In the genomic region with DNA sequence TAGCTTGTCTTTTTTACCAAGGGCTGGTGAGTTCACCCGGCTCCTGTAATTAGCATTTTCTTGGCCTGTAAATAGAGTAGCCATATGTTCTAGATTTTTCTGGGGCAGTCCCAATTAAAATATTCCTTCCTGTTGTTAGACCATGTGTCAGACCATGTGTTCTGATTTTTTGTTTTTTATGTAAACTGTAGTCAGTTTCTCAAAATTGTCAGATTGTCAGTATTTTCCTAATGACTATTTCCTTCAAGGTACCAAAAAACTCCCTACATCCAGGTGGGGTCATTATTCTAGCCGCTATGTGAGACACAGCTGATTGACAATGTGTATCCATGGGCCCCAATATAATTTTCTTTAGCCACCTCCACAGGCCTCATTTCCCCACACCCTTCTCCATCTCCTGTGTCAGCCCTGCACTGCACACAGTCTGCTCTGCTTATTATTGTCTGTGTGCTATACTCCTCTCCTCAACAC, we compare ENCODE assay signal across 17 mouse cellular contexts. TPM values are rescaled to one million over a fixed set of nuclear protein-coding genes. Genes with fewer than 3 reads are reported as not detected.
DNase-seq lines count a peak whose midpoint lies in the region; ATAC-seq and TF ChIP-seq lines count a peak whose summit lies in the region.
"Had no signal": no experiment of that assay in that cellular context is flagged by ENCODE, and none has a peak within 500 bp of the region (broad histone marks: within the 10 kb centered on the region; RNA-seq: fewer than 3 reads in every experiment).

No protein-coding gene starts in this region.

- ATAC-seq in intestine, embryonic 16.5 days, result no peak
- ATAC-seq in liver, postnatal 0 days, result no peak
- ATAC-seq: CD4-positive, CD25-positive, alpha-beta regulatory T cell, adult 4 months; inflammation-experienced regulatory T-cells, adult 6 months; midbrain, embryonic 15.5 days had no signal

- 83% methylated on average over 2 of the region's 2 CpGs for WGBS in intestine, embryonic 16.5 days
- 80% methylated on average over 2 of the region's 2 CpGs for WGBS in liver, postnatal 0 days (ENCODE audit: insufficient replicate concordance)

- H3K36me3 ChIP-seq in intestine, embryonic 16.5 days (ENCODE audit: control insufficient read depth, insufficient read depth, low read length), result no peaks in the 10 kb centered on the region
- H3K36me3 ChIP-seq in liver, postnatal 0 days (replicated peaks; ENCODE audit: insufficient read depth, low read length), result no peaks in the 10 kb centered on the region
- H3K36me3 ChIP-seq: embryonic facial prominence, embryonic 12.5 days; kidney, embryonic 15.5 days; lung, embryonic 15.5 days; midbrain, embryonic 15.5 days had no signal

- H3K4me2 ChIP-seq in intestine, embryonic 16.5 days (ENCODE audit: low read depth, low read length), result no peak overlapping the region
- H3K4me2 ChIP-seq in liver, postnatal 0 days (ENCODE audit: low read depth, low read length), result no peak overlapping the region
- H3K4me2 ChIP-seq: embryonic facial prominence, embryonic 12.5 days; kidney, embryonic 15.5 days; liver, embryonic 11.5 days; lung, embryonic 15.5 days; midbrain, embryonic 15.5 days had no signal

- H3K27ac ChIP-seq in layer of hippocampus, adult 2 months, result peak overlapping the region; percentile 58
- H3K27ac ChIP-seq in intestine, embryonic 16.5 days (ENCODE audit: low read length), result no peak overlapping the region
- no peak overlapping the region for H3K27ac ChIP-seq in liver, postnatal 0 days (ENCODE audit: low read depth)
- H3K27ac ChIP-seq: embryonic facial prominence, embryonic 12.5 days; kidney, embryonic 15.5 days; lung, embryonic 15.5 days; midbrain, embryonic 15.5 days had no signal

- no peaks in the 10 kb centered on the region for H3K27me3 ChIP-seq in intestine, embryonic 16.5 days (replicated peaks; ENCODE audit: control insufficient read depth, insufficient read depth, low read length)
- H3K27me3 ChIP-seq in liver, postnatal 0 days (ENCODE audit: insufficient read depth, low read length), result no peaks in the 10 kb centered on the region
- H3K27me3 ChIP-seq: embryonic facial prominence, embryonic 12.5 days; kidney, embryonic 15.5 days; lung, embryonic 15.5 days; midbrain, embryonic 15.5 days had no signal

- no peak overlapping the region for H3K9ac ChIP-seq in intestine, embryonic 16.5 days (ENCODE audit: low read depth, low read length)
- H3K9ac ChIP-seq in liver, postnatal 0 days (replicated peaks), result no peak overlapping the region
- H3K9ac ChIP-seq: embryonic facial prominence, embryonic 12.5 days; kidney, embryonic 15.5 days; lung, embryonic 15.5 days; midbrain, embryonic 15.5 days had no signal

- H3K9me3 ChIP-seq in intestine, embryonic 16.5 days (ENCODE audit: control insufficient read depth, low read length), result no peaks in the 10 kb centered on the region
- H3K9me3 ChIP-seq in liver, postnatal 0 days (ENCODE audit: low read length), result no peaks in the 10 kb centered on the region
- H3K9me3 ChIP-seq: embryonic facial prominence, embryonic 12.5 days; kidney, embryonic 15.5 days; lung, embryonic 15.5 days; midbrain, embryonic 15.5 days had no signal

- no peak for DNase-seq in layer of hippocampus, adult 2 months (ENCODE audit: low spot score in 2 of 2)
- DNase-seq in layer of hippocampus, postnatal 10 days (ENCODE audit: low spot score in 2 of 2), result no peak
- peak; percentile 64 to 66 for DNase-seq in cerebellum, adult 18-20 months
- DNase-seq in cerebellum, postnatal 25 days, result peak; percentile 64 to 69
- DNase-seq in liver, postnatal 0 days, result no peak
- DNase-seq in right cerebral cortex, postnatal 36 days (ENCODE audit: low spot score in 2 of 2), result no peak
- DNase-seq: adrenal gland, postnatal 14 days; heart, postnatal 14 days; thymus, adult 18-20 months had no signal

- H3K4me1 ChIP-seq in intestine, embryonic 16.5 days (ENCODE audit: control insufficient read depth, insufficient read depth, low read length), result no peaks in the 10 kb centered on the region
- no peaks in the 10 kb centered on the region for H3K4me1 ChIP-seq in liver, postnatal 0 days (ENCODE audit: insufficient read depth)
- H3K4me1 ChIP-seq: embryonic facial prominence, embryonic 12.5 days; lung, embryonic 15.5 days; midbrain, embryonic 15.5 days had no signal

- TF ChIP-seq CTCF in layer of hippocampus, adult 2 months (conservative IDR thresholded peaks at IDR 0.05), result no peak
- no peak for TF ChIP-seq CTCF in liver, postnatal 0 days (IDR thresholded peaks at IDR 0.05; ENCODE audit: low read depth)

- H3K4me3 ChIP-seq in layer of hippocampus, adult 2 months, result no peak overlapping the region
- H3K4me3 ChIP-seq in intestine, embryonic 16.5 days (ENCODE audit: low read length), result no peak overlapping the region
- no peak overlapping the region for H3K4me3 ChIP-seq in liver, postnatal 0 days (ENCODE audit: low read depth, low read length)
- H3K4me3 ChIP-seq: embryonic facial prominence, embryonic 12.5 days; kidney, embryonic 15.5 days; lung, embryonic 15.5 days; midbrain, embryonic 15.5 days had no signal

- TF ChIP-seq EP300 in liver, postnatal 0 days (IDR thresholded peaks at IDR 0.05; ENCODE audit: low read depth), result no peak

RNA-seq across cellular contexts. Expression of a gene that starts 40.5 kb away (rescaled TPM):
- total RNA-seq in layer of hippocampus, adult 2 months (2021), result 1,000 to 10,000 TPM in 1 of 2 experiments, 100 to 1,000 TPM in 1; 989 to 1,035 TPM
- total RNA-seq in layer of hippocampus, postnatal 10 days (2021), result 100 to 1,000 TPM; 792 to 848 TPM
- 702 and 717 TPM in 2 replicates for polyA plus RNA-seq in intestine, embryonic 16.5 days (2015; fragmentation: Nextera tagmentation; extraction: Ambion mirVana)
- polyA plus RNA-seq in liver, postnatal 0 days (2015; fragmentation: Nextera tagmentation; extraction: Ambion mirVana), result 961 and 1,004 TPM in 2 replicates

Comparison
In these comparisons a context has a peak if more than half of its experiments do, and no peak if none do; other contexts are left out.
1. DNase-seq: peak in cerebellum, adult 18-20 months (2 of 2) and cerebellum, postnatal 25 days (2 of 2); none in layer of hippocampus, adult 2 months (0 of 2), layer of hippocampus, postnatal 10 days (0 of 2), liver, postnatal 0 days (single experiment) and right cerebral cortex, postnatal 36 days (0 of 2).